Mouse (Mus musculus) stomach, postnatal 0 days (tissue): ENCODE data around the gene Vmn1r15. TPM values are rescaled to one million over a fixed set of nuclear protein-coding genes. Genes with fewer than 3 reads are reported as not detected.

ENCODE experiments used
- ATAC-seq: fragments of 200-750 bp; cut with Nextera tagmentation; 2 replicates; pipeline ENCODE4 v1.8.0; 2017; ENCODE audit not compliant: low FRiP score, low TSS enrichment
- DNase-seq: peaks from one replicate; pipeline ENCODE4 v3.0.0-alpha.2; 2016; ENCODE audit warnings: low spot score
- H3K27ac ChIP-seq: fragments of 300-500 bp; sonication (generic); replicated peaks from 2 replicates; pipeline ENCODE4 v1.5.1; 2014; ENCODE audit warnings: mild to moderate bottlenecking, control low read depth
- H3K27me3 ChIP-seq: fragments of 300-500 bp; sonication (generic); 2 replicates; pipeline ENCODE4 v1.6.1; 2014; ENCODE audit warnings: low read length; ENCODE audit not compliant: control insufficient read depth, insufficient read depth
- H3K36me3 ChIP-seq: fragments of 300-500 bp; sonication (generic); 2 replicates; pipeline ENCODE4 v1.6.1; 2014; ENCODE audit warnings: low read length, mixed read lengths; ENCODE audit not compliant: control insufficient read depth, insufficient read depth
- H3K4me1 ChIP-seq: fragments of 300-500 bp; sonication (generic); replicated peaks from 2 replicates; pipeline ENCODE4 v1.6.1; 2014; ENCODE audit warnings: antibody characterized with exemption; ENCODE audit not compliant: control insufficient read depth, insufficient read depth
- H3K4me2 ChIP-seq: fragments of 300-500 bp; sonication (generic); replicated peaks from 2 replicates; pipeline ENCODE4 v1.6.1; 2014; ENCODE audit warnings: low read depth, mild to moderate bottlenecking, control low read depth, moderate library complexity
- H3K4me3 ChIP-seq: fragments of 300-500 bp; sonication (generic); 2 replicates; pipeline ENCODE4 v1.5.1; 2014; ENCODE audit warnings: low read depth, low read length, control low read depth
- H3K9ac ChIP-seq: fragments of 300-500 bp; sonication (generic); 2 replicates; pipeline ENCODE4 v1.6.1; 2014; ENCODE audit warnings: mild to moderate bottlenecking, low read length, control low read depth, mixed read lengths
- H3K9me3 ChIP-seq: fragments of 300-500 bp; sonication (generic); 2 replicates; pipeline ENCODE4 v1.6.1; 2016; ENCODE audit warnings: low read length; ENCODE audit not compliant: control insufficient read depth
- CTCF ChIP-seq: IDR thresholded peaks from 2 replicates; pipeline ENCODE4 v1.5.1; 2016; ENCODE audit warnings: antibody characterized with exemption, low read depth, mild to moderate bottlenecking, moderate library complexity
- EP300 ChIP-seq: optimal IDR thresholded peaks from 2 replicates; pipeline ENCODE3; 2016; ENCODE audit warnings: antibody characterized with exemption
- WGBS: fragments of 180-500 bp; shearing (Covaris S2); extraction: QIAGEN DNeasy Blood & Tissue Kit; methylation state at CpG from one replicate; pipeline ENCODE4 v1.1.7; 2014; 5-methylcytosine and 5-hydroxymethylcytosine counted together
- polyA plus RNA-seq: library from polyadenylated mRNA; unstranded; fragments of >200 nt; fragmentation: Nextera tagmentation; extraction: Ambion mirVana; gene quantifications from 2 replicates; pipeline ENCODE4 v1.2.1, GENCODE M21; 2015

Vmn1r15 gene
- polyA plus RNA-seq: not detected in 2 replicates

DNA sequence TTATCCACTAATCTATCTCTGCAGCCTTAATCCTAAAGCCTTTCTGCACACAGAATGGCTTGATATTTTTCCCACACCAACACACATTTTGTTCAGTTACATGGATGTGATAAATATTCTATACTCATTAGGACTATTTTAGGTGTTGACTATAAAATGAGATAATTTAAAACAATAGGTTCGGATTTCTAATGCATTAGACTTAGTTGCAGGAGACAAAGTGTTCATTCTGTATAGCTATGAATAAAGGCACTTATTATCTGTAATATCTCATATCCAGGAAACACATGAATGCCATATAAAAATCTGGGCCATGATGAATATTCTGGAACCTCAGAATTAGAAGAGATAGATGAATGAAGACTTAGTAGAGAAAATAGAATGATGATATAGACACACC is at the start of gene Vmn1r15:
Gene Vmn1r15, plus strand, starts transcription at position 301 of the 400 bp plus-strand sequence.
- H3K4me3 ChIP-seq: no peak within 1 kb of the TSS
- no peak for DNase-seq
- no peaks in the 10 kb centered on the region for H3K4me1 ChIP-seq
- H3K9me3 ChIP-seq: no peaks in the 10 kb centered on the region
- H3K27me3 ChIP-seq: no peaks in the 10 kb centered on the region
- ATAC-seq: no peak
- 71% methylated on average over 1 of the region's 1 CpGs for WGBS
- TF ChIP-seq CTCF: no peak
- no peak for TF ChIP-seq EP300
- H3K36me3 ChIP-seq: no peaks in the 10 kb centered on the region
- H3K27ac ChIP-seq: no peak within 1 kb of the TSS
- no peak within 1 kb of the TSS for H3K9ac ChIP-seq
- H3K4me2 ChIP-seq: no peak within 1 kb of the TSS

DNA sequence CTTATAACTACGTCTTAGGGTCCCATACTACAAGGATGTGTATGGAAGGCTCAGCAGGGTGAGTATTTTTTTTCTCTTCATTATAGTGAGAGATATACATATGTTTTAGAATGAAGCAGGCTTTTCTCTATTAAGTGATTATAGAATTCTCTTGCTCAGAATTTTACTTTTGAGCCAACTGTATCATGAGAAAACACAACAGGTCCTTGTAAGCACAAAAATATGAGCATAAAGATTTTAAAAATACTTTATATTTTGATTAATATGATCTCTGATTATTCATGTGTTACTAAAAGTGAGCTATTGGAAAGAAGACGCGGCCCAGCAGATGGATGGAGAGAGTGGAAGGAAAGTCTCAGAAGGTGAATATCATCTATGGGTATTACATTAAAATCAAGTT is 26.4 kb upstream of the Vmn1r15 start, which contains the start of gene Vmn1r14:
Gene Vmn1r14, plus strand, starts transcription at position 301 of the 400 bp plus-strand sequence.
- Histone ChIP-seq H3K9me3 (no peaks in the 10 kb centered on the region), H3K27ac (no peak within 1 kb of the TSS), H3K4me3 (no peak within 1 kb of the TSS), H3K9ac (no peak within 1 kb of the TSS), H3K4me2 (no peak within 1 kb of the TSS), H3K4me1 (no peaks in the 10 kb centered on the region), H3K36me3 (no peaks in the 10 kb centered on the region), H3K27me3 (no peaks in the 10 kb centered on the region)
- DNase-seq (no peak), ATAC-seq (no peak)
- no peak for TF ChIP-seq CTCF
- TF ChIP-seq EP300: no peak
- 90% methylated on average over 3 of the region's 3 CpGs for WGBS

DNA sequence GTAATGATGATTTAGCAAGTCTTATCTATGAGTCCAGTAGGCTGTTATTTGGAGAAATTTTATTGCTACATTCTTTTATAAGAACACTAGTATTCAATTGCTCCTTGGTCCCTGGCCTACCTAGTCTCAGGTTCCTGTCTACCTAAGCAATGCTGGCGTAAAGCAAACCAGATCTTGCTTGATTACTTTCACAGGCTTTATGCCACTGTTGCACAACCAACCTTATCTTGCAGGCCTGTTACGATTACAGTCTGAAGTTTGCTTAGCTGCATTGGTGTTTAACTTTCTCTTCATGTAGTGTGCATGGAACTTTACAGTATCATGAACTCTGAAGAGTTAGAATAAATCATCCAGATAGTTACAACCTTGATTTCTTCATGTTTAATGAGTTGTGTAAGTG is 3.2 kb downstream of the Vmn1r15 start:
- Histone ChIP-seq H3K27ac (no peak overlapping the region), H3K9ac (no peak overlapping the region), H3K4me3 (no peak overlapping the region), H3K36me3 (no peaks in the 10 kb centered on the region), H3K4me2 (no peak overlapping the region), H3K4me1 (no peaks in the 10 kb centered on the region), H3K9me3 (no peaks in the 10 kb centered on the region), H3K27me3 (no peaks in the 10 kb centered on the region)
- 65% methylated on average over 2 of the region's 2 CpGs for WGBS
- TF ChIP-seq EP300 (no peak), CTCF (no peak)
- ATAC-seq (peak; percentile 21; the same call in 1 of the 2 replicates), DNase-seq (no peak)

DNA sequence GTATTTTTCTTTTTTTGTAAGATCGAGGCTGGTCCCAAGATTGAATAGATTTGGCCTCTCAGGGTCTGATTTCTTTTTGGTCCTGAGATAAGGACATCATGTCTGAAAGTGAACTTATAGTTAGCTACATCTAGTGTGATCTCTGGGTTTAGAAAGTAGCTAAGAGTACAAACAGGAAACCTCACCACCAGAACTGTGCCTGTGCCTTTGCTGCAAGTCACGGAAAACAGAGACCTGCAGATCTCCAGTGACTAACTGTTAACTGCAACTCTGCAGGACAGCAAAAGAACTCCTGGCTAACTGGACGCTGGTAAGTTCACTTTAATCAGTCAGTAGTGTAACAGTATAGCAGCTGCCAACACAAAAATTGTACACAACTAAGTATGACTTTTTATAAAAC is 14.1 kb downstream of the Vmn1r15 start:
- ATAC-seq: no peak
- WGBS: 58% methylated on average over 3 of the region's 3 CpGs
- H3K27ac ChIP-seq: no peak overlapping the region

DNA sequence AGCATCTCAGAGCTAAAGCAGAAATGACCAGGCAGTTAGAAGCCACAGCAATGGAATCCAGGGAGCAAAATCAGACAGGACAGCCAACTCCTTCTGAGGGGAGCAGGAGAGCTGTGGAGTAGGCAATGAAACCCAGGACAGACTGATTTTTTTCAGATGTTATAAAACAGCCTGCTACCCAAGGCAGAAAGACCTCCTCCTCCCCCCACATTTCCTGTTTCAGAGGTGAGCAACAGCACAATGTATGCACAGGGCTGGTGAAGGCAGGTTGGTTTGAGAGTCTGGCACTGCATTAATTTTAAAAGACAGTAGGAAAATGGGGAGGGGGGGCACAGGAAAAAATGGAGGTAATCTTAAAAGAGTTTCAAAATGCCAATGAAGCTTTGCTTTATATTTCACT is 14.8 kb downstream of the Vmn1r15 start:
- no peak overlapping the region for H3K4me3 ChIP-seq
- no peaks in the 10 kb centered on the region for H3K9me3 ChIP-seq
- H3K9ac ChIP-seq: no peak overlapping the region
- H3K27ac ChIP-seq: no peak overlapping the region
- ATAC-seq (no peak), DNase-seq (no peak)
- H3K36me3 ChIP-seq: no peaks in the 10 kb centered on the region
- TF ChIP-seq EP300: no peak
- no peak for TF ChIP-seq CTCF
- H3K4me2 ChIP-seq: no peak overlapping the region
- no peaks in the 10 kb centered on the region for H3K27me3 ChIP-seq
- H3K4me1 ChIP-seq: no peaks in the 10 kb centered on the region

More for the DNA sequence above, 14.1 kb downstream of the Vmn1r15 start:
- Histone ChIP-seq H3K27me3 (no peaks in the 10 kb centered on the region), H3K4me1 (no peaks in the 10 kb centered on the region), H3K4me3 (no peak overlapping the region), H3K4me2 (no peak overlapping the region), H3K9ac (no peak overlapping the region), H3K36me3 (no peaks in the 10 kb centered on the region), H3K9me3 (no peaks in the 10 kb centered on the region)
- no peak for TF ChIP-seq EP300
- DNase-seq: no peak

DNA sequence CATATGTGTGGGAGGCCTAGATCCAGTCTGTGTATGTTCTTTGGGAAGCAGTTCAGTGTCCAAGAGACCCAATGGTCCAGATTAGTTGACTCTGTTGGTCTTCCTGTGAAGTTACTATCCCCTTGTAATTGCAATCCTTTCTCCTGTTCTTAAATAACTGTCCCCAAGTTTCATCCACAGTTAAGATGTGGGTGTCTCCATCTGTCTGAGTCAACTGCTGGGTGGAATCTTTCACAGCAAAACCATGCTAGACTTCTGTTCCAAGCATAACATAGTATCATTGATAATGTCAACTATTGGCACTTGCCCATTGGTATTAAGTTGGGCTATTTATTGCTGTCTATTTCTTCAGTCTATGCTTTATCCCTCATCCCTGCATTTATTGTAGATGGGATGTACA is 21.2 kb downstream of the Vmn1r15 start:
- ATAC-seq (no peak), DNase-seq (no peak)
- Histone ChIP-seq H3K9ac (no peak overlapping the region), H3K4me1 (no peaks in the 10 kb centered on the region), H3K4me2 (no peak overlapping the region), H3K27me3 (no peaks in the 10 kb centered on the region), H3K36me3 (no peaks in the 10 kb centered on the region), H3K4me3 (no peak overlapping the region), H3K9me3 (no peaks in the 10 kb centered on the region), H3K27ac (no peak overlapping the region)
- TF ChIP-seq CTCF: no peak
- no peak for TF ChIP-seq EP300

Other genes starting within 250 kb of the Vmn1r15 start
- not detected in 2 replicates for gene Vmn1r7, start 232.6 kb upstream of the Vmn1r15 start, polyA plus RNA-seq
- gene Vmn1r8, start 225.7 kb upstream of the Vmn1r15 start, polyA plus RNA-seq: not detected in 2 replicates
- not detected in 2 replicates for gene Vmn1r9, start 191.2 kb upstream of the Vmn1r15 start, polyA plus RNA-seq
- not detected in 2 replicates for gene Vmn1r10, start 148.5 kb upstream of the Vmn1r15 start, polyA plus RNA-seq
- not detected in 2 replicates for gene Vmn1r11, start 124.5 kb upstream of the Vmn1r15 start, polyA plus RNA-seq
- gene Vmn1r12, start 101.0 kb upstream of the Vmn1r15 start, polyA plus RNA-seq: not detected in 2 replicates
- gene Vmn1r13, start 54.7 kb upstream of the Vmn1r15 start, polyA plus RNA-seq: 0.04 TPM in 1 of 2 replicates, not detected in the other
- not detected in 2 replicates for gene Vmn1r14, start 26.3 kb upstream of the Vmn1r15 start, polyA plus RNA-seq
- not detected in 2 replicates for gene Vmn1r16, start 71.5 kb downstream of the Vmn1r15 start, polyA plus RNA-seq
- gene Vmn1r17, start 105.8 kb downstream of the Vmn1r15 start, polyA plus RNA-seq: not detected in 2 replicates
- 0.02 TPM in 1 of 2 replicates, not detected in the other for gene Vmn1r18, start 137.8 kb downstream of the Vmn1r15 start, polyA plus RNA-seq
- not detected in 2 replicates for gene Vmn1r19, start 145.8 kb downstream of the Vmn1r15 start, polyA plus RNA-seq
- not detected in 2 replicates for gene Vmn1r20, start 171.0 kb downstream of the Vmn1r15 start, polyA plus RNA-seq